Mouse (Mus musculus) neural tube, embryonic 14.5 days (tissue): ENCODE measurements around the gene Bola1. TPM values are rescaled to one million over a fixed set of nuclear protein-coding genes. Genes with fewer than 3 reads are reported as not detected.

Source experiments
- ATAC-seq: fragments of 200-750 bp; cut with Nextera tagmentation; 2 replicates; pipeline ENCODE4 v1.8.0; 2017; ENCODE audit warnings: low read depth, mild to moderate bottlenecking, moderate TSS enrichment, moderate library complexity
- H3K27ac ChIP-seq: fragments of 300-500 bp; sonication (generic); 2 replicates; pipeline ENCODE4 v1.5.1; 2014; ENCODE audit warnings: low read depth, mild to moderate bottlenecking, control low read depth, low read length, moderate library complexity, mixed read lengths
- H3K27me3 ChIP-seq: fragments of 300-500 bp; sonication (generic); 2 replicates; pipeline ENCODE4 v1.6.1; 2014; ENCODE audit warnings: low read length; ENCODE audit not compliant: control insufficient read depth, insufficient read depth
- H3K36me3 ChIP-seq: fragments of 300-500 bp; sonication (generic); 2 replicates; pipeline ENCODE4 v1.6.1; 2014; ENCODE audit warnings: low read length, mixed read lengths; ENCODE audit not compliant: control insufficient read depth, insufficient read depth
- H3K4me1 ChIP-seq: fragments of 300-500 bp; sonication (generic); 2 replicates; pipeline ENCODE4 v1.6.1; 2014; ENCODE audit warnings: low read length; ENCODE audit not compliant: control insufficient read depth, insufficient read depth
- H3K4me2 ChIP-seq: fragments of 300-500 bp; sonication (generic); 2 replicates; pipeline ENCODE4 v1.6.1; 2014; ENCODE audit warnings: mild to moderate bottlenecking, low read depth, low read length, control low read depth
- H3K4me3 ChIP-seq: fragments of 300-500 bp; sonication (generic); 2 replicates; pipeline ENCODE4 v1.5.1; 2014; ENCODE audit warnings: low read depth, low read length, control low read depth, mixed read lengths
- H3K9ac ChIP-seq: fragments of 300-500 bp; sonication (generic); replicated peaks from 2 replicates; pipeline ENCODE4 v1.6.1; 2014; ENCODE audit warnings: low read depth, mild to moderate bottlenecking, control low read depth, low read length, mixed read lengths
- H3K9me3 ChIP-seq: fragments of 300-500 bp; sonication (generic); 2 replicates; pipeline ENCODE4 v1.6.1; 2016; ENCODE audit warnings: low read length; ENCODE audit not compliant: control insufficient read depth
- WGBS: fragments of 180-500 bp; shearing (Covaris S2); extraction: QIAGEN DNeasy Blood & Tissue Kit; methylation state at CpG from one replicate; pipeline ENCODE4 v1.1.7; 2014; 5-methylcytosine and 5-hydroxymethylcytosine counted together
- microRNA-seq: library from miRNA; unstranded; fragments of <30 nt; microRNA quantifications from one replicate; pipeline ENCODE4, GENCODE M21; 2016
- polyA plus RNA-seq: library from polyadenylated mRNA; unstranded; fragments of >200 nt; fragmentation: Nextera tagmentation; extraction: Ambion mirVana; gene quantifications from 2 replicates; pipeline ENCODE4 v1.2.1, GENCODE M21; 2014

Gene Bola1
- polyA plus RNA-seq, 1 experiment from 2014 or later = 69.0 TPM

GRCm38 (mm10) chr3:96155501-96155900 lies 64.0 kb downstream of the Bola1 start:
- ATAC-seq = no peak
- WGBS = 90% methylated on average over 8 of the region's 8 CpGs

GRCm38 (mm10) chr3:96152611-96153010 lies 66.9 kb downstream of the Bola1 start:
- Histone ChIP-seq H3K36me3 (peaks cover 24% of the 10 kb centered on the region), H3K4me2 (no peak overlapping the region), H3K4me1 (no peaks in the 10 kb centered on the region), H3K4me3 (no peak overlapping the region), H3K9me3 (no peaks in the 10 kb centered on the region), H3K27ac (no peak overlapping the region), H3K27me3 (no peaks in the 10 kb centered on the region), H3K9ac (no peak overlapping the region)
- ATAC-seq = no peak
- WGBS = 96% methylated on average over 5 of the region's 5 CpGs

More at GRCm38 (mm10) chr3:96155501-96155900, 64.0 kb downstream of the Bola1 start:
- no peaks in the 10 kb centered on the region for H3K9me3 ChIP-seq
- no peaks in the 10 kb centered on the region for H3K27me3 ChIP-seq
- no peak overlapping the region for H3K27ac ChIP-seq
- H3K9ac ChIP-seq = no peak overlapping the region
- peaks cover 24% of the 10 kb centered on the region for H3K36me3 ChIP-seq
- no peak overlapping the region for H3K4me2 ChIP-seq
- H3K4me1 ChIP-seq = peaks cover under 1% of the 10 kb centered on the region; the same call in 1 of the 2 replicates
- no peak overlapping the region for H3K4me3 ChIP-seq

GRCm38 (mm10) chr3:96151836-96152235 lies 67.7 kb downstream of the Bola1 start:
- Histone ChIP-seq H3K9ac (no peak overlapping the region), H3K9me3 (no peaks in the 10 kb centered on the region), H3K4me1 (no peaks in the 10 kb centered on the region), H3K4me2 (no peak overlapping the region), H3K36me3 (peaks cover 24% of the 10 kb centered on the region), H3K4me3 (no peak overlapping the region), H3K27me3 (no peaks in the 10 kb centered on the region), H3K27ac (no peak overlapping the region)
- ATAC-seq = no peak
- 90% methylated on average over 7 of the region's 7 CpGs for WGBS

- Histone ChIP-seq H3K36me3 (0 out of 2 replicates have a peak, but pooled peaks cover 4% of the 10 kb centered on the region), H3K4me2 (no peak overlapping the region), H3K4me1 (no peaks in the 10 kb centered on the region), H3K27me3 (no peaks in the 10 kb centered on the region), H3K27ac (no peak overlapping the region), H3K4me3 (no peak overlapping the region), H3K9me3 (no peaks in the 10 kb centered on the region), H3K9ac (no peak overlapping the region)
- no peak for ATAC-seq
- 21% methylated on average over 5 of the region's 5 CpGs for WGBS
Observed at GRCm38 (mm10) chr3:96147950-96148349, 71.6 kb downstream of the Bola1 start.

Small RNA genes lying within 50 kb of the gene (microRNA-seq; reads per million reads assigned to microRNA genes)
- gene Gm44492 (not detected), gene Gm47311 (not detected), gene Gm47313 (not detected)

Other genes starting within 250 kb of the Bola1 start
- 45.5 and 49.2 TPM in 2 replicates for gene Plekho1, start 223.7 kb downstream of the Bola1 start, polyA plus RNA-seq
- gene Vps45, start 161.2 kb downstream of the Bola1 start, polyA plus RNA-seq = 45.6 and 51.0 TPM in 2 replicates
- 4.6 and 8.3 TPM in 2 replicates for gene Otud7b, start 115.2 kb downstream of the Bola1 start, polyA plus RNA-seq
- 10.9 and 11.6 TPM in 2 replicates for gene Mtmr11, start 57.7 kb downstream of the Bola1 start, polyA plus RNA-seq
- 145 and 150 TPM in 2 replicates for gene Sf3b4, start 47.4 kb downstream of the Bola1 start, polyA plus RNA-seq
- 91.0 and 91.7 TPM in 2 replicates for gene Sv2a, start 38.6 kb downstream of the Bola1 start, polyA plus RNA-seq
- 0.71 and 0.72 TPM in 2 replicates for gene Hist2h2ab, start 156 bp upstream of the Bola1 start, polyA plus RNA-seq
- gene Hist2h2ac, start 1.2 kb upstream of the Bola1 start, polyA plus RNA-seq = 1.3 and 2.1 TPM in 2 replicates
- 4.3 and 4.8 TPM in 2 replicates for gene Hist2h2be, start 1.4 kb upstream of the Bola1 start, polyA plus RNA-seq
- 0.71 and 1.1 TPM in 2 replicates for gene Hist2h3c2, start 19.4 kb upstream of the Bola1 start, polyA plus RNA-seq
- gene Hist2h2aa2, start 20.6 kb upstream of the Bola1 start, polyA plus RNA-seq = 32.6 and 49.7 TPM in 2 replicates
- gene Hist2h2aa1, start 25.8 kb upstream of the Bola1 start, polyA plus RNA-seq = 9.7 and 17.4 TPM in 2 replicates
- 0.18 and 0.67 TPM in 2 replicates for gene Hist2h3c1, start 27.0 kb upstream of the Bola1 start, polyA plus RNA-seq
- gene Hist2h4, start 43.6 kb upstream of the Bola1 start, polyA plus RNA-seq = 4.2 TPM in 2 replicates
- gene Hist2h3b, start 48.9 kb upstream of the Bola1 start, polyA plus RNA-seq = 5.3 and 11.5 TPM in 2 replicates
- gene Hist2h2bb, start 50.0 kb upstream of the Bola1 start, polyA plus RNA-seq = 2.0 and 2.8 TPM in 2 replicates
- 0.37 and 1.7 TPM in 2 replicates for gene Fcgr1, start 74.3 kb upstream of the Bola1 start, polyA plus RNA-seq
- gene BC107364, start 232.6 kb upstream of the Bola1 start, polyA plus RNA-seq = not detected in 2 replicates